Mouse (Mus musculus) central nervous system, embryonic 11.5 days (tissue): ENCODE results near the gene Mafk. TPM values are rescaled to one million over a fixed set of nuclear protein-coding genes. Genes with fewer than 3 reads are reported as not detected.

Experiments used
- polyA plus RNA-seq: library from polyadenylated mRNA; depleted of rRNA; stranded (reverse); fragments of >200 nt; gene quantifications from 2 replicates; pipeline ENCODE4 v1.2.3, GENCODE M21; 2012; rRNA removed

Gene Mafk
- 6.7 and 8.2 TPM in 2 replicates for polyA plus RNA-seq

GRCm38 (mm10) chr5:139791227-139792158 lies at the start of gene Mafk:
Gene Mafk, plus strand, starts transcription at chr5:139791513.

GRCm38 (mm10) chr5:139775216-139775926 lies 15.9 kb upstream of the Mafk start, which contains the start of gene Ints1:
Gene Ints1, minus strand, starts transcription at chr5:139775674.

GRCm38 (mm10) chr5:139819538-139820181 lies 28.3 kb downstream of the Mafk start, which contains the start of gene Tmem184a:
Gene Tmem184a, minus strand, starts transcription at chr5:139819917.

GRCm38 (mm10) chr5:139826357-139827055 lies 35.2 kb downstream of the Mafk start, which contains the start of the genes Gm26938 and Psmg3:
Gene Gm26938, minus strand, starts transcription at chr5:139826407.
Gene Psmg3, minus strand, starts transcription at chr5:139826885.

Other genes with a start within 250 kb of the Mafk start
- gene Uncx, start 248.0 kb upstream of the Mafk start, polyA plus RNA-seq: 30.3 and 57.8 TPM in 2 replicates
- gene Micall2, start 55.2 kb upstream of the Mafk start, polyA plus RNA-seq: 5.4 and 6.5 TPM in 2 replicates
- gene Ints1, start 15.8 kb upstream of the Mafk start, polyA plus RNA-seq: 40.1 and 48.0 TPM in 2 replicates
- gene Tmem184a, start 28.4 kb downstream of the Mafk start, polyA plus RNA-seq: 0.50 and 1.5 TPM in 2 replicates
- not detected in 2 replicates for gene Gm26938, start 34.9 kb downstream of the Mafk start, polyA plus RNA-seq
- 51.4 and 58.3 TPM in 2 replicates for gene Psmg3, start 35.4 kb downstream of the Mafk start, polyA plus RNA-seq
- gene Elfn1, start 116.4 kb downstream of the Mafk start, polyA plus RNA-seq: 1.8 and 2.8 TPM in 2 replicates